Mouse (Mus musculus): ENCODE results near the gene Pdhx.

- TF ChIP-seq CTCF (IDR thresholded peaks at IDR 0.05; ENCODE audit: low read depth, low read length) (no peak), GATA1 (IDR thresholded peaks at IDR 0.05; ENCODE audit: borderline replicate concordance, low read length) (no peak), POLR2AphosphoS5 (IDR thresholded peaks at IDR 0.05; ENCODE audit: insufficient replicate concordance, low read depth, low read length) (no peak)
Observed at GRCm38 (mm10) chr2:102986424-102986823, 86.9 kb downstream of the Pdhx start.
